Mouse (Mus musculus) natural killer cell, adult 2 months (primary cell): ENCODE data around the gene Nelfb.

Source experiments
- DNase-seq, 2 experiments: peaks; one replicate each; pipeline ENCODE4 v3.0.0; 2022; ENCODE audit warnings: low spot score in 2 of 2

Gene Nelfb

GRCm38 (mm10) chr2:25230581-25230980 is 19.3 kb upstream of the Nelfb start:
- DNase-seq: no peak

DNA sequence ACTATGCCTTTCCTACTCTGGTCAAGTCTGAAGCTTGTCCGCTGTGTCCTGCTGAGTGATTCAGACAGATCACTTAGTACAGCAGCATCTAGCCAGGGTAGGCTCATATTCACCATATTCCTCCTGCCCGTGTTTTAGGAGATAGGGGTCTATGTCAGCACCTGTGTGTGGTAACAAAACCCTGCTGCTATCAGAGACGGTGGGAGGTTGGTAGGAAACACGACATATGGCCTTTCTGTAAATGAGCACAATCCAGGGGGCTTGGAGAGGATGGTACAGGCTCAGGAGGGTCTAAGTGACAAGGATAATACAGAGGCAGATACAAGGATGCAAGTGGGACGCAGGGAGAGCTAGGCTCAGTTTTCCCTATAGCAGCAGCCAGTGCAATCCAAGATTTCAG is 18.3 kb upstream of the Nelfb start:
- DNase-seq: no peak

- no peak for DNase-seq
Measured at GRCm38 (mm10) chr2:25228995-25229530, 17.8 kb upstream of the Nelfb start.

DNA sequence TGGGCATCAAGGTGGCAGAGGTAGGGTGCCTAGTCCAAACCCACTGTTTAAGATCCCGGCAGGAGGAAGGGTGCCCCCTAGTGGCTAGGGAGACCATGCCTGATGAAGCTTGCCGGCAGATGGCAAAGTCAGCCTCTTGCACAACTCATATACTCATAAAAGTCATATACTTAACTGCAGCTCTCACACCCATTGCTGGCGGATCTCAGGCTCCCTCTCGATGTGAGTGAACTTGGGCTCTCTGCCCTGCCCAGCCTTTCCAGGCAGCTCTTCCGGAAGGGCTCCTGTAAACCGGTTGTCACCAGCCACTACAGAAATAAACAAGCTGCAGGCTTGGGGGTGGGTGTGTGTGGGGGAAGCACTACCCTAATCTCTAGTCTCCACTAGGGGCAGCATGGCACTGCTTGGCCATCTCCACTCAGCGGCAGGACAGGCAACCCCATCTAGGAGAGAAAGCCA is 17.2 kb upstream of the Nelfb start:
- peak; percentile 91 for DNase-seq

GRCm38 (mm10) chr2:25227406-25227805 is 16.1 kb upstream of the Nelfb start:
- DNase-seq: no peak

DNA sequence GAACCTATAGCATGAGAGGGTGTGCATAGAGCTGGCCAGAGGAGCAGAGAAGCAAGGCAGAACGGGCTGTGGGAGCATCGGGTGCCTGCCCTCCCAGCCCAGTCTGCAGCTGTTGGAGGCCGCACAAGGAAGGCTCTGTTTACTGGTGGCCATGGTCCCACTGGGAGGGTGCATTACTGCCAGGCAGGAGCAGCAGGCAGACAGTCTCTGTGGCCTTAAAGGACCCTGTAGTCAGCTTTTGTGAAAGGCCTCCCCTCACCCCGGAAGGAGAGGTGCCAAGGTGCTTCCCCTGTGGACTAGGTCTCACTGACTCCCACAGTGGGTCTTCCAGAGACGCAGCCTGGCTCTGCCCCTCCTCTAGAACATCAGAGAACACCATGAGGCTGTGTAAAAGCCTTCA is 15.6 kb upstream of the Nelfb start:
- no peak for DNase-seq

DNA sequence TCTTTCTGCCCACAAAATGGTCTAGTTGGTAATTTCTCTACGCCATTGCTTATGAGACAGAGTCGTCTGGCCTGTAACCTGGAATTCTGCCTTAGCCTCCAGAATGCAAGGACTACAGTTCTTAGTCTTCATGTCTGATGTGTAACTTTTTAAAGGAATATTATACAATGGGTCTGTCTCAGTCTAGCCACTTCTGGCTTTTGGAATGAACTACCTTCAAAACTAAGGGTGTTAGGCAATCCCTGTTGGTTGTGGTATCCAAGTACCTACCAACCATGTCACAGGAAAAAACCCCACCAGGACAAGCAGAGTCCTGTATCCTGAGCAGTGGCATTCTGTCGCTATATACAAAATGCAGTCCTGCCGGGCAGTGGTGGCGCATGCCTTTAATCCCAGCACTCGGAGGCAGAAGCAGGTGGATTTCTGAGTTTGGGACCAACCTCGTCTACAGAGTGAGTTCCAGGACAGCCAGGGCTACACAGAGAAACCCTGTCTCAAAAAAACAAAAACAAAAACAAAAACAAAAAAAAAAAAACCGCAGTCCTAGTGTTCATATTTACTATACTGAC is 14.6 kb upstream of the Nelfb start:
- DNase-seq: no peak

DNA sequence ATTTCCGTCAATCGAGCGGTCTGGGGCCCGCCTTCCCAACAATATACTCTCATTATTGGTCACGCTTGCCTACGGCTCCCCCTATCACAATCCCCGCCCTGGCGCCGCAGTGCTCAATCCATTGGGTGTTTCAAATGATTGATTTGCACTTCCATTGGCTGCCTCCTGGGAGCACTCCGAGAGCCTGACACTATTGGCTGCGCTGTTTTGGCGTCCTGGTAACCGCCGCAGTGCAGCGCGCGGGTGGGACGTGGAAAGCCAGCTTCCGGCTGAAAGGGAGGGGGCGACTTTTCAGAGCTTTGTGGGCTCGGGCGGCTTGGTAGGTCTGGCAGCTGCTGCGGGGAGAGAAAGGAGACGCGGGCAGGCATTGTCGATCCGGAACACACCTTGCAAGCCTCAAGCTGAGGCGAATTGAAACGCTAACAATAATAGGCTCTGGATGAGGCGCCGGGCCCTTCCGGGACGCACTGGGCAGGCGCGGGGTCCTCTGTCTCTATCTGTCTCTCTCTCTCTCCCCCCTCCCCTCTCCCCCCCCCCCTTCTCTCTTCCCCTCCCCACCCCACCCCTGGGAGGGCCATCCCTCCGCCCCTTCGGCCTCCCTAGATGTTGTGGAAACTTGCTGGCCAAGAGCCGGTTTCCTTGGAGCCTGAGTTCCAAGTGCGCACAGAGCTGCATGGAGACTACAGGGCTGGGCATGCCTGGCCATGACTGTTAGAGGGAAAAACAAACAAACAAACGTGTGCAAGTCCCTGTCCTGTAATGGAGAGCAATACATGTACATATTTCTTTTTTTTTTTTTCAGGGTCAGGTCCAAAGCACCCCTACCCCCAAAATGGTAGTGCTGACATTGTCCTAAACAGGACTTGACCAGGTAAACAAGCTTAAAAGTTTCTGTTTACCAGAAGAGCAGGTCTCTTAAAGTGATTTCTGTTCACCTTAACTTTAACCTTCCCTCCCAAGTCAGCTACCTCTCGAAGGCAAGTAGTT is 13.8 kb upstream of the Nelfb start:
- peak; percentile 99 for DNase-seq

DNA sequence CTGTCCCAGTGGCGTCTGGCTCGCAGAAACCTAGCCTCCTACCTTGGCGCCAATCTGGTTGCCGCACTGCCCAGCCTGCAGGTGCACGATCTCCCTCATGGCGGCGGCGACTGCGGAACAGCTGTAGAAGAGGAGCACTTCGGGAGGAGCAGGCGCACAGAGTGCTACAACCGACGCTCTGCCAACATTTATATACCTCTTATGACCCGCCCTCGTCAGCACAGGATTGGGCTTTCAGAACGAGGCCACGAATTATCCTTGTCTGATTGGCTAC is 13.1 kb upstream of the Nelfb start, which contains the start of gene Tubb4b:
Gene Tubb4b (minus strand): TSS at position 211 of the 274 bp plus-strand sequence.
- DNase-seq: no peak

DNA sequence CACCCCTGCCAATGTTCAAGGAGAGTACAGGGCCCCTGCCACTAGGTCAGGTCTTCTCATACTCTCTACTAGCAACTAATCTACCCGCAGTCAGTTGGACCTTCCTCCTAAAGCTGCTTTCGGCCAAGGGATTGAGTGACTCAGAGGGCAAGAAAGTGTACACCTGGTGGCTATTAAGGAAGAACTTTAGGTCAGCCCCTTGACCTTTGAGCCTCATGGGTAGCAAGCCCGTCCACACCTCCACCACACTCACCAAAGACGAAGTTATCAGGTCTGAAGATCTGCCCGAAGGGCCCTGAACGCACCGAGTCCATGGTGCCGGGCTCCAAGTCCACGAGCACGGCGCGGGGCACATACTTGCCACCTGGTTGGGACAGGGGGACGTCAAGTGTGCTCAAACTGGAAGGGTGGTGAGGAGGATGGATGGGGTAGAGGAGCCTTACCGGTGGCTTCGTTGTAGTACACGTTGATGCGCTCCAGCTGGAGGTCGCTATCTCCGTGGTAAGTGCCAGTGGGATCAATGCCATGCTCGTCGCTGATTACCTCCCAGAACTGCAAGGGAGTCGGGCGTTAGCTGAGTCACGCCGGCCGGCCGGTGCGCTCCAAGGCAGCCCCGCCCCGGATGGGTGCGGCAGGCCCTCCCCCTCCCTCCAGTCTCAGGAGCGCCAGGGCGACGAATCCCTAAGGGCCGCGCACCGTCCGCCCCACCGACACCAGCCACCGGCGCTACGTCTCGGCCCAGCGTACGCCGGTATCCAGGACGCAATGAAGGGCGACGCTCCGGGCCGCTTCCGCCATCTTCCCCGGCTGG is 12.6 kb upstream of the Nelfb start:
- no peak for DNase-seq

DNA sequence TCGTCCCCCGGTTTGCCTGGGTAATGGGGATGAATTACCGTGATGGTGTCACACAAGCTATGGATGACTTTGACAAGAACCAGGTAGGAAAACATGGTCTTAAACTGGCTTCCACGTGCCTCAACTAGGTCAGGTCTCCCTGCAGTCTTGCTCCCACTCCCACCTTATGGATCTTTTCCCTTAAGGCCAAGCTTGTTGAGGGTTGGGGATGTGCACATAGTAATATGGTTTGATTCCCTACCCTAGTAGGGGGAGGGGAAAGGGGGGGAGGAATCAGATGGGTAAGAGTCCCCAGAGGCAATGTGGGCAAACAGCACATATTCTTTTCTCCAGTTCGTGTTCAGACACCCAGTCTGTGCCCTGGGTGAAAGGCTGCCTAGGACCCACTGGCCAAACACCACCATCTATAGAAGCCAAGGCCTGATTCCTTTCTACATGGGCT is 10.1 kb upstream of the Nelfb start:
- DNase-seq: no peak

DNA sequence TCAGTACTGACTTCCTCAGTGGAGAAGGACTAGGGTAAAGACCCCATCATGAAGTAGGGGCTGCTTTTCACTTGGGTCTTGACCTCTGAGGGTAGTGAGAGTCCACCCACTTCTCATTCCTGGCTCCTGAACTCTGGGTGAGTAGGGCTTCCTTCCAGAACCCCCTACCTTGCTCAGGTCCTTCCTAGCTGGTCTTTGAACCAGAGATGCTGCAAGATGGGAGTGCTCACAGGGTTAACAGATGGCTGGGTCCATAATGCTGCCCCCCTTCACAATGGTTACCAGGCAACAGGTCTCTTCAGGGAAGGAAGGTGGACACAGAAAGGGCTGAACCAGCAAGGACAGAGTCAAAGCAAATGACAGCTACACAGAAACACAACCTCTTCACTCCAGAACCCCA is 7.2 kb upstream of the Nelfb start, which contains the start of gene Fam166a:
Gene Fam166a (plus strand): TSS at position 301 of the 400 bp plus-strand sequence.
- DNase-seq: no peak

DNA sequence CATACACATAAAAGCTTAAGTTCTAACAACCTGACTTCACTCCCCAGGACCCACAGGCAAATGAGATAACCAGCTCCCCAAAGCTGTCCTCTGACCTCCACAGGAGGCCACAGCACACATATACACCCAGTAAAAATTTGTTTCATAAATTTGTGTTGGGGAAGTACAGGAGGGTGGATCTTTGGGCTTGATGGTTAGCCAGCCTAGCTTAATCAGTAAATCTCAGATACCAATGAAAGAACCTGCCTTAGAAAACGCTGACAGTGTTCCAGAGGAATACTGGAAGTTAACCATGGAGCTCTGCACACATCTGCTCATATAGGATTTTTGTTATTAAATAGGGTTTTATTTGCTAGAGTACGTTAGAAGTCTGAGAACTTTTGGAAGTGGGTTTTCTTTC is 6.4 kb upstream of the Nelfb start:
- no peak for DNase-seq

- DNase-seq: no peak
Measured at GRCm38 (mm10) chr2:25214444-25214843, 3.2 kb upstream of the Nelfb start, which contains the start of gene Stpg3. Stpg3 (minus strand) TSS chr2:25214637.

- DNase-seq: no peak
Measured at GRCm38 (mm10) chr2:25213266-25213865, 2.1 kb upstream of the Nelfb start.

- no peak for DNase-seq
Measured at GRCm38 (mm10) chr2:25210686-25211085, 603 bp downstream of the Nelfb start.

DNA sequence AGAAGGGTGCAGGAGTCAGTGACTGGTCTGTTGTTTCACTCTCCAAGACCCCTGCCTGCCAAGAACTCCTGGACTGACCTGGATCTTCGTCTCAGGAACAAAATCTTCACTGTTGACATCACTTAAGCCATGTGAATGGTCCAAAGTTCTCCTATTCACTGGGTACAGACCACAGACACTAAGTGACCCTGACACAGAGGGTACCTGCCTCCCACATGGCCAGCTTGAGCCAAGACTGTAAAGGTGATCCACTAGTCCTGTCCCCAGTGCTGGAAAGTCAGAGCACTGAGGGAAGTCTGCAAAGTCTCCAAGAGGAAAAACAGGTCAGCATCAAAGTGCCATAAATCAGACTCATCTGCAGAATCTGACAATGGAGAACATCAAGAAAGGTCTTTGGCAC is 3.7 kb downstream of the Nelfb start:
- DNase-seq: no peak

- no peak for DNase-seq
Measured at GRCm38 (mm10) chr2:25203631-25204214, 7.6 kb downstream of the Nelfb start.

GRCm38 (mm10) chr2:25200631-25201030 is 10.7 kb downstream of the Nelfb start:
- no peak for DNase-seq

GRCm38 (mm10) chr2:25197946-25198345 is 13.3 kb downstream of the Nelfb start:
- no peak for DNase-seq

- DNase-seq: no peak
Measured at GRCm38 (mm10) chr2:25197191-25197590, 14.1 kb downstream of the Nelfb start.
